Mouse (Mus musculus): Measurements from ENCODE around the gene Gtpbp2. TPM values are rescaled to one million over a fixed set of nuclear protein-coding genes. Genes with fewer than 3 reads are reported as not detected.

Gene Gtpbp2
- polyA plus RNA-seq, 1 experiment from 2014 or later: 22.2 TPM

DNA sequence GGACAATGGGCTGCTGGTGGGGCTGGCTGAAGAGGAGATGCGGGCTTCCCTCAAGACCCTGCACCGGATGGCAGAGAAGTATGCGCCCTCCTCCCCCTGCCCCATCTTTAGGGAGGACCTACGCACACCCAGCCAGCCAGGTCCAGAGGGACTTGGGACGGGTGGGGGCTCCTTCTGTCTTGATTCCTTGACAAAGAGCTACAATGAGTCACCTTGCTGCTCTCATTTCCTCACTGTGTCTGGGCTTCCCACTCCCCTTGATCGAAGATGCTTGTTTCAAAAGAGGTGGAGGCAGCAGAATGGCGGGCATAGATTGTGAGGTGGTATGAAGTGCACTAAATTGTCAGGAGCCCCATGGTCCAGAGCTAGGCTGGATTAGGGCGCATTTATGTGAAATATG is 3.5 kb downstream of the Gtpbp2 start:
- peaks cover 4% of the 10 kb centered on the region; the same call in 1 of the 2 replicates for H3K4me1 ChIP-seq (replicated peaks; ENCODE audit: control insufficient read depth, insufficient read depth, low read length)
- ATAC-seq: no peak
- no peak for TF ChIP-seq CTCF (IDR thresholded peaks at IDR 0.05; ENCODE audit: low read depth)
- H3K4me3 ChIP-seq (ENCODE audit: low read depth, low read length): no peak overlapping the region
- H3K27me3 ChIP-seq (replicated peaks; ENCODE audit: control insufficient read depth, insufficient read depth, low read length): no peaks in the 10 kb centered on the region
- no peak overlapping the region for H3K27ac ChIP-seq (ENCODE audit: low read depth, low read length)
- no peaks in the 10 kb centered on the region for H3K9me3 ChIP-seq (ENCODE audit: control insufficient read depth)
- H3K9ac ChIP-seq (ENCODE audit: low read depth, low read length): no peak overlapping the region
- peaks cover 56% of the 10 kb centered on the region for H3K36me3 ChIP-seq (ENCODE audit: control insufficient read depth, insufficient read depth)
- 96% methylated on average over 8 of the region's 8 CpGs for WGBS
- no peak overlapping the region for H3K4me2 ChIP-seq (replicated peaks; ENCODE audit: low read depth)

DNA sequence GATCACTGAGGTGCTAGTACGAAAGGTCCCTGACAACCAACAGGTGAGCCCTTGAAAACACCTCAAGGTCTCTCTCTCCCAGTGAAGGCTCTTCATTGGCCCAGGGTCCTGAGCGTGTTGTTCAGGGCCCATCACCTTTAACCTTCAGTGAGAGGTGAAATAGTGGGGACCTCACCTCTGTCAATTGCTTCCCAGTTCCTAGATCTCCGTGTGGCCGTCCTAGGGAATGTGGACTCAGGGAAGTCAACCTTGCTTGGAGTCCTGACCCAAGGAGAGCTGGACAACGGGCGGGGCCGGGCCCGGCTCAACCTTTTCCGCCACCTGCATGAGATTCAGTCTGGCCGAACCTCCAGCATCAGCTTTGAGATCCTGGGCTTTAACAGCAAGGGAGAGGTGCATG is 4.0 kb downstream of the Gtpbp2 start:
- WGBS: 90% methylated on average over 10 of the region's 10 CpGs

DNA sequence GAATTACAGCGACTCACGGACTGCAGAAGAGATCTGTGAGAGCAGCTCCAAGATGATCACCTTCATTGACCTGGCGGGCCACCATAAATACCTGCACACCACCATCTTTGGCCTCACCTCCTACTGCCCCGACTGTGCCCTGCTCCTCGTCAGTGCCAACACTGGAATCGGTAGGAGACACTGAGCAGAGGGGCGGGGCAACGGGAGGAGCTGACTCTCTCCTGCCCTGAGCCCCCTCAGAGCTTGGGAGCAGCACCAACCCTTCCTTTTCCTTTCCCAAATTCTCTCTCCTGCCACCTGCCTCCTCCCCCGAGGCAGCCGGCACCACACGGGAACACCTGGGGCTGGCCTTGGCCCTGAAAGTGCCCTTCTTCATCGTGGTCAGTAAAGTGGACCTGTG is 4.6 kb downstream of the Gtpbp2 start:
- Histone ChIP-seq H3K9me3 (ENCODE audit: control insufficient read depth) (no peaks in the 10 kb centered on the region), H3K9ac (ENCODE audit: low read depth, low read length) (no peak overlapping the region), H3K4me1 (replicated peaks; ENCODE audit: control insufficient read depth, insufficient read depth, low read length) (no peaks in the 10 kb centered on the region), H3K27ac (ENCODE audit: low read depth, low read length) (no peak overlapping the region), H3K4me2 (replicated peaks; ENCODE audit: low read depth) (no peak overlapping the region), H3K36me3 (ENCODE audit: control insufficient read depth, insufficient read depth) (peaks cover 63% of the 10 kb centered on the region), H3K27me3 (replicated peaks; ENCODE audit: control insufficient read depth, insufficient read depth, low read length) (no peaks in the 10 kb centered on the region), H3K4me3 (ENCODE audit: low read depth, low read length) (no peak overlapping the region)
- 89% methylated on average over 12 of the region's 12 CpGs for WGBS
- no peak for TF ChIP-seq CTCF (IDR thresholded peaks at IDR 0.05; ENCODE audit: low read depth)
- no peak for ATAC-seq

More for the DNA sequence above, 4.0 kb downstream of the Gtpbp2 start:
- no peaks in the 10 kb centered on the region for H3K27me3 ChIP-seq (replicated peaks; ENCODE audit: control insufficient read depth, insufficient read depth, low read length)
- H3K27ac ChIP-seq (ENCODE audit: low read depth, low read length): no peak overlapping the region
- H3K36me3 ChIP-seq (ENCODE audit: control insufficient read depth, insufficient read depth): peaks cover 61% of the 10 kb centered on the region
- H3K4me3 ChIP-seq (ENCODE audit: low read depth, low read length): no peak overlapping the region
- H3K4me2 ChIP-seq (replicated peaks; ENCODE audit: low read depth): no peak overlapping the region
- no peak overlapping the region for H3K9ac ChIP-seq (ENCODE audit: low read depth, low read length)
- ATAC-seq: no peak
- no peaks in the 10 kb centered on the region for H3K9me3 ChIP-seq (ENCODE audit: control insufficient read depth)
- H3K4me1 ChIP-seq (replicated peaks; ENCODE audit: control insufficient read depth, insufficient read depth, low read length): no peaks in the 10 kb centered on the region
- no peak for TF ChIP-seq CTCF (IDR thresholded peaks at IDR 0.05; ENCODE audit: low read depth)

DNA sequence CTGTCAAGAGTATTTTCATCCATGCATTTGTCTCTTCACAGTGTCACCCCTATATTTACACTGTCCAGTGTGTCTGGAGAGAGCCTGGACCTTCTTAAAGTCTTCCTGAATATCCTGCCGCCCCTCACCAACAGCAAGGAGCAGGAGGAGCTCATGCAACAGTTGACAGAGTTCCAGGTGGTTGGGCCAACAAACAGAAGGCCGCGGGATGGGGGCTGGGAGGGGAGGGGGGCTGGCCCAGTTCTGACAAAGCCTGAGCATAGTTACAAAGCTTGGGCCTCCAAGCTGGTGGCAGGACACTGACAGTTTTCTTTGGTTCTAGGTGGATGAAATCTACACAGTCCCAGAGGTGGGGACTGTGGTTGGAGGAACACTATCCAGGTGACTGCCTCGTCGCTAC is 5.4 kb downstream of the Gtpbp2 start:
- WGBS: 70% methylated on average over 5 of the region's 5 CpGs
- ATAC-seq: no peak
- peaks cover 63% of the 10 kb centered on the region for H3K36me3 ChIP-seq (ENCODE audit: control insufficient read depth, insufficient read depth)

DNA sequence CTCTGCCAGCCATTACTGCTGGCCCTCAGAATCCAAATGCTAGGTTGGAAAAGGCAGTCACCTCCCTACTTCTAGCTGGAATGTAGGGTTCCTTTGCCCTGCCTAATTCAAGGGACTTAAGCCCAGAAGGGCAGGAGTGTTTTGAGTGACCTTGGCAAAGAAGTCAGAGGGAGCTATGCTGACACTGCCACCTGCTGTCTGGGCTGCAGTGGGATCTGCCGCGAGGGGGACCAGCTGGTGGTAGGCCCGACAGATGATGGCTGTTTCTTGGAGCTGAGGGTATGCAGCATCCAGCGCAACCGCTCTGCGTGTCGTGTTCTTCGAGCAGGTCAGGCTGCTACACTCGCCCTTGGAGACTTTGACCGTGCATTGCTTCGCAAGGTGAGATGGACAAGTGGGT is 6.2 kb downstream of the Gtpbp2 start:
- Histone ChIP-seq H3K27me3 (replicated peaks; ENCODE audit: control insufficient read depth, insufficient read depth, low read length) (no peaks in the 10 kb centered on the region), H3K9ac (ENCODE audit: low read depth, low read length) (no peak overlapping the region), H3K4me3 (ENCODE audit: low read depth, low read length) (no peak overlapping the region), H3K4me1 (replicated peaks; ENCODE audit: control insufficient read depth, insufficient read depth, low read length) (no peaks in the 10 kb centered on the region), H3K27ac (ENCODE audit: low read depth, low read length) (no peak overlapping the region), H3K9me3 (ENCODE audit: control insufficient read depth) (no peaks in the 10 kb centered on the region), H3K4me2 (replicated peaks; ENCODE audit: low read depth) (no peak overlapping the region), H3K36me3 (ENCODE audit: control insufficient read depth, insufficient read depth) (peaks cover 67% of the 10 kb centered on the region)
- TF ChIP-seq CTCF (IDR thresholded peaks at IDR 0.05; ENCODE audit: low read depth): peak; percentile 56
- 85% methylated on average over 11 of the region's 11 CpGs for WGBS
- ATAC-seq: no peak

More for the DNA sequence above, 5.4 kb downstream of the Gtpbp2 start:
- Histone ChIP-seq H3K27ac (ENCODE audit: low read depth, low read length) (no peak overlapping the region; the same call in 1 of the 2 replicates), H3K4me1 (replicated peaks; ENCODE audit: control insufficient read depth, insufficient read depth, low read length) (no peaks in the 10 kb centered on the region), H3K4me2 (replicated peaks; ENCODE audit: low read depth) (no peak overlapping the region), H3K9me3 (ENCODE audit: control insufficient read depth) (no peaks in the 10 kb centered on the region), H3K27me3 (replicated peaks; ENCODE audit: control insufficient read depth, insufficient read depth, low read length) (no peaks in the 10 kb centered on the region), H3K9ac (ENCODE audit: low read depth, low read length) (no peak overlapping the region), H3K4me3 (ENCODE audit: low read depth, low read length) (no peak overlapping the region)
- no peak for TF ChIP-seq CTCF (IDR thresholded peaks at IDR 0.05; ENCODE audit: low read depth)

DNA sequence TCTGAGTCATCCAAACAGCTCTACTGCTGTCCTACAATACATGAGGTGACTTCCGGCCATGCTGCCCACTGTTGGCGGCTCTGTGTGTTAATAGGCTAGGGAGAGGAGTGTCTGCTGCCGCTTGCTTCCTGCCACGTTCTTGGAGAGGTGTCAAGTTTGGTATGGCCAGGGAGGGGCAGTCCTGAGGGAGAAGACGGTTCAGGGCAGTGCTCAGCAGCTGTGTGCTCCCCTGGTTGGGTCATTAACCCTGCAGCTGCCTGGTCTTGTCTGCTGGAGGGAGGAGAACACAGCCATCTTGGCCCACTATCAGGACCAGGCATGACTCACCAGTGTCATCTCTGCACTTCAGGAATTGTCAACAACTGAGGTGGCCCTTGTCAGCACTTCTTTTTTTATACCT is 7.5 kb downstream of the Gtpbp2 start:
- ATAC-seq: peak; percentile 42
- no peak overlapping the region for H3K4me2 ChIP-seq (replicated peaks; ENCODE audit: low read depth)
- no peak overlapping the region for H3K27ac ChIP-seq (ENCODE audit: low read depth, low read length)
- WGBS: 33% methylated on average over 5 of the region's 5 CpGs
- no peaks in the 10 kb centered on the region for H3K4me1 ChIP-seq (replicated peaks; ENCODE audit: control insufficient read depth, insufficient read depth, low read length)
- H3K27me3 ChIP-seq (replicated peaks; ENCODE audit: control insufficient read depth, insufficient read depth, low read length): no peaks in the 10 kb centered on the region
- no peak overlapping the region for H3K9ac ChIP-seq (ENCODE audit: low read depth, low read length)
- TF ChIP-seq CTCF (IDR thresholded peaks at IDR 0.05; ENCODE audit: low read depth): no peak; the same call in 1 of the 2 replicates
- no peak overlapping the region for H3K4me3 ChIP-seq (ENCODE audit: low read depth, low read length)
- no peaks in the 10 kb centered on the region for H3K9me3 ChIP-seq (ENCODE audit: control insufficient read depth)
- peaks cover 80% of the 10 kb centered on the region for H3K36me3 ChIP-seq (ENCODE audit: control insufficient read depth, insufficient read depth)

DNA sequence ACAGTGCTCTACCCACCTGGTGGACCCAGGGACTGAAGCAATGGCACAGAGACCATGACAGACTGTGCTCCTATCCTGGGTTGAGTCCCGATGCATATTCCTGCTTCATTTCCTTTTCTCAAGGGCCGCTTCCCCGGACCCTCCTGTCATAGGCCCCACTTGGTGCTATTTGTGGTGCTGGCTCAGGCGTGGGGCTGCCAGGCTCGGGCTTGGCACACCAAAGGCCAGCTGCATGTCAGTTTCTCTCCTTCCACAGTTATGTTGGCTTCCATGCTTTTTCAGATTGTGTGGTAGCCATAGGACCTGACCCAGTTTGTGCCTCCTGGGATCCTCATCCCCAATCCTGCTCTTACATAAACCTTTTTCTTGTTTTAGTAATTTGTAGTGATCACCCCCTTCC is 7.9 kb downstream of the Gtpbp2 start:
- TF ChIP-seq CTCF (IDR thresholded peaks at IDR 0.05; ENCODE audit: low read depth): no peak
- H3K27ac ChIP-seq (ENCODE audit: low read depth, low read length): no peak overlapping the region
- no peaks in the 10 kb centered on the region for H3K4me1 ChIP-seq (replicated peaks; ENCODE audit: control insufficient read depth, insufficient read depth, low read length)
- no peak overlapping the region for H3K9ac ChIP-seq (ENCODE audit: low read depth, low read length)
- H3K4me3 ChIP-seq (ENCODE audit: low read depth, low read length): no peak overlapping the region
- H3K36me3 ChIP-seq (ENCODE audit: control insufficient read depth, insufficient read depth): peaks cover 80% of the 10 kb centered on the region
- H3K4me2 ChIP-seq (replicated peaks; ENCODE audit: low read depth): no peak overlapping the region
- 88% methylated on average over 5 of the region's 5 CpGs for WGBS
- no peaks in the 10 kb centered on the region for H3K27me3 ChIP-seq (replicated peaks; ENCODE audit: control insufficient read depth, insufficient read depth, low read length)
- H3K9me3 ChIP-seq (ENCODE audit: control insufficient read depth): no peaks in the 10 kb centered on the region
- ATAC-seq: no peak
